Mouse (Mus musculus) small intestine, adult 2 months (tissue): Measurements from ENCODE around the gene Ifnab.

Experiments used
- CTCF ChIP-seq: fragments of 200-500 bp; IDR thresholded peaks from 2 replicates; pipeline ENCODE4 v1.5.1; 2012; ENCODE audit warnings: low read depth, mild to moderate bottlenecking, control low read depth, inconsistent platforms, low read length, moderate library complexity, mixed read lengths; ENCODE audit not compliant: insufficient replicate concordance, insufficient read length; ENCODE audit errors: extremely low read depth
- POLR2A ChIP-seq: fragments of 200-500 bp; IDR thresholded peaks from 2 replicates; pipeline ENCODE4 v1.6.1; 2012; ENCODE audit warnings: low read depth, mild to moderate bottlenecking, control low read depth, inconsistent platforms, low read length, moderate library complexity

DNA sequence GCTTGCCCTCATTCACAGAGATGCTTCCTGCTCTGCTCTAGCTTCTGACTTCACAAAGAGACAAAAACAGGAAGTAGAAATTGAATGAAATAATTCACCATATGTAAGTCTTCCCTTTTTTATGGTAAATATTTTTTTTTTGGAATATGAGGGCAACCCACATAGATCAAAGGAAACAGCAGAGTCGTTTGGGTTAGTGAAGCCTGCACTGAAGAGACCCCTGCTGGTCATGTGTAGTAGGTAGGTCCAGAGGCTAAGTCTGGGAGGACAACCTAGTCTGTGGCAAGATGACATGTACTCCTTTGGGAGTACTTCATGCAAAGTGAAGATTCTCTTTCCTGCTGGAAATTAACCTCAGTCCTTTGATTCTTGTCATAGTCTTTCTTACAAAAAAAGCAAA is 36.2 kb upstream of the Ifnab start:
- TF ChIP-seq CTCF (peak; percentile 34; the same call in 1 of the 2 replicates), POLR2A (no peak)
